Mouse (Mus musculus) thymus, adult 2 months (tissue): Measurements from ENCODE around the gene Jmjd7. TPM values are rescaled to one million over a fixed set of nuclear protein-coding genes. Genes with fewer than 3 reads are reported as not detected.

ENCODE experiments used
- DNase-seq: peaks from one replicate; pipeline ENCODE4 v3.0.0; 2021
- H3K27ac ChIP-seq: fragments of 200-500 bp; 2 replicates; pipeline ENCODE4 v1.5.1; 2012; ENCODE audit warnings: low read length, control low read depth; ENCODE audit not compliant: control insufficient read depth, insufficient read depth
- H3K27me3 ChIP-seq: fragments of 200-500 bp; 2 replicates; pipeline ENCODE4 v1.6.1; 2012; ENCODE audit warnings: mild to moderate bottlenecking, low read length, moderate library complexity, mixed read lengths; ENCODE audit not compliant: control insufficient read depth, insufficient read depth
- H3K36me3 ChIP-seq: fragments of 200-500 bp; 2 replicates; pipeline ENCODE4 v1.6.1; 2012; ENCODE audit warnings: mild to moderate bottlenecking, low read length, moderate library complexity; ENCODE audit not compliant: control insufficient read depth, insufficient read depth
- H3K4me1 ChIP-seq: fragments of 200-500 bp; replicated peaks from 2 replicates; pipeline ENCODE4 v1.6.1; 2012; ENCODE audit warnings: low read length; ENCODE audit not compliant: control insufficient read depth, insufficient read depth
- H3K4me3 ChIP-seq: fragments of 200-500 bp; 2 replicates; pipeline ENCODE4 v1.5.1; 2012; ENCODE audit warnings: mild to moderate bottlenecking, low read length, control low read depth, moderate library complexity; ENCODE audit not compliant: control insufficient read depth, insufficient read depth
- CTCF ChIP-seq: fragments of 200-500 bp; IDR thresholded peaks from 2 replicates; pipeline ENCODE4 v1.5.1; 2012; ENCODE audit warnings: mild to moderate bottlenecking, control low read depth, low read length, moderate library complexity, borderline replicate concordance; ENCODE audit not compliant: control insufficient read depth, poor library complexity, insufficient read depth; ENCODE audit errors: extremely low read depth
- POLR2A ChIP-seq: fragments of 200-500 bp; IDR thresholded peaks from 2 replicates; pipeline ENCODE4 v1.6.1; 2012; ENCODE audit warnings: mild to moderate bottlenecking, low read length, control low read depth, moderate library complexity; ENCODE audit not compliant: control insufficient read depth, poor library complexity, insufficient read depth; ENCODE audit errors: extremely low read depth
- WGBS: fragments of 180-500 bp; shearing (Covaris S2); methylation state at CpG from one replicate; pipeline ENCODE4 v1.1.7; 2018; 5-methylcytosine and 5-hydroxymethylcytosine counted together
- polyA plus RNA-seq: library from polyadenylated mRNA; depleted of rRNA; stranded (reverse); fragments of >200 nt; gene quantifications from 2 replicates; pipeline ENCODE4 v1.2.3, GENCODE M21; 2012

The Jmjd7 gene
- polyA plus RNA-seq, 1 experiment, result 15.5 TPM

DNA sequence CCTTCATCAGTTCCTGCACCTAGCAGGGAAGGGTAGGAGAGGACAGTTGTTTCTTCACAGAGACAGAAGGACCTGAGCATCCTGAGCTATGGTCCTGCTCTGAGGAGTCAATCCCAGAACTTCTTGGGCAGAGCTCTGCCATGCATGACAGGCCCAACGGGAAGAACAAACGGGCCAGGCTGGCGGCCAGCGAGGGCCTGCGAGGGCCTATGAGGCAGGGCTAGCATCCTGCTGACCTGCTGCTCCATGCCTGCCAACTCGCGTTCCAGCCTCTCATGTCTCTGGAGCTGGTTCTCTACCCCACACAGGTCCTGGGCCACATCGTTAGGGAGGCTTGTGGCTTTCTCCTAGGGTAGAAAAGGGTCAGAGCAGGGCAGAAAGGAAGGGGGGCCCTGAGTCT is 35.0 kb downstream of the Jmjd7 start:
- no peaks in the 10 kb centered on the region for H3K27me3 ChIP-seq
- no peaks in the 10 kb centered on the region for H3K4me1 ChIP-seq
- TF ChIP-seq CTCF (no peak), POLR2A (no peak)
- no peak for DNase-seq
- H3K27ac ChIP-seq, result no peak overlapping the region
- no peak overlapping the region for H3K4me3 ChIP-seq
- H3K36me3 ChIP-seq, result no peaks in the 10 kb centered on the region
- 96% methylated on average over 8 of the region's 8 CpGs for WGBS

DNA sequence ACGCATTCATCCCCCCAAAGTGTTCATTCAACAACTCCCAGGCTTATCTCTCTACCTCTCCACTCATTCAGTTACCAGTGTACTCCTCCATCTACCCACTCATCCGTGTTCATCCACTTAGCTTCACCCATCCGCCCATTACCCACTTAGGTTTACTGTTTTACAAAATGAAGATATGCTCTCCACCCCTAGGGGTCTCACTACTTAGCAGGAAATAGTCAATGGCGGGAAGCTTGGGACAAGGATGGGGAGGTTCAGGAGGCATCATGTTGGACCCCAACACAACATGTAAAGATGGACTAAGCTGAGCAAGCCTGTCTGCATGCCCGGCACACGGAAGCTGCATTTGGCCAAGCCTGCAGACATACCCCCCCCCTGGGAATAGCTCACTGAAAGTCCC is 37.4 kb downstream of the Jmjd7 start:
- no peaks in the 10 kb centered on the region for H3K36me3 ChIP-seq
- H3K27me3 ChIP-seq, result no peaks in the 10 kb centered on the region
- H3K27ac ChIP-seq, result no peak overlapping the region
- H3K4me1 ChIP-seq, result no peaks in the 10 kb centered on the region
- H3K4me3 ChIP-seq, result no peak overlapping the region
- DNase-seq, result no peak
- TF ChIP-seq POLR2A (no peak), CTCF (no peak)
- 76% methylated on average over 6 of the region's 6 CpGs for WGBS

DNA sequence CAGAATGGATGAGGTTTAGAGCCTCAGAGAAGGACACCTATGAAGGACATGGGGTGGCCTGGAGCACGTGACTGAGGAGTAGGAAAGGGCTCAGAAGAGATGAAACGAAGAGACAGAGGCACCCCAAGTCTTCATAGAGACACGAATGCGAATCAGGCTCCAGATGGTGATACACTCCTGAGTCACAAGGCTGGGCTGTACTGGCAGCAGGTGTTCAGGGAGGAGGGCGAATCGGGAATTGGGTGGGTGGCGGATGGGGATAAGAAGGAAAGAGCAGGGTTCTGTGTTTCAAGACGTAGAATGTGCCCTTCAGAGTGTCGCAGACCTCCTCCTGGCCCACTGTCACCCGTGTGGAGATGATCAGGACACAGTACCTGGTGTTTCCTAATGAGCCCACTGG is 38.0 kb downstream of the Jmjd7 start:
- TF ChIP-seq POLR2A (no peak), CTCF (no peak)
- DNase-seq, result no peak
- H3K36me3 ChIP-seq, result no peaks in the 10 kb centered on the region
- no peaks in the 10 kb centered on the region for H3K27me3 ChIP-seq
- 88% methylated on average over 10 of the region's 10 CpGs for WGBS
- no peaks in the 10 kb centered on the region for H3K4me1 ChIP-seq
- no peak overlapping the region for H3K4me3 ChIP-seq
- H3K27ac ChIP-seq, result no peak overlapping the region

DNA sequence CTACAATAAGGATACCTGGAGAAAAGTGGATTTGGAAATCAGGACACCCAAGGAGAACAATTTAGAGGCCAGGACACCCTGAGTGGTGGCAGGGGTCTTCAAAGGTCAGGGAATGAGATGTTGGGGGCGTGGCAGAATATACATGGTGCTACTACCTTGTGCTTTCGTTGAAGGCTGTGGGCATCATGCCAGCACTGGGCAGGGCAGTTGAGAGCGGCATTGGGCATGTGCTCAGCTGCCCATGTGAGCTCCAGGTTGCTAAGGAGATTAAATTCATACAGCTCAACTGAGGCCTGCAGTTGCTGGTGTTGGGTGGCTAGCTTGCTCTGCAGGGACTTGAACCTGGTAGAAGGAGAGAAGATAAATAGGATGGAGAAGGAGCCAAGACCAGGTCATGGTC is 38.9 kb downstream of the Jmjd7 start:
- no peak for TF ChIP-seq POLR2A
- TF ChIP-seq CTCF, result no peak
- no peaks in the 10 kb centered on the region for H3K4me1 ChIP-seq
- H3K4me3 ChIP-seq, result no peak overlapping the region
- H3K36me3 ChIP-seq, result no peaks in the 10 kb centered on the region
- H3K27ac ChIP-seq, result no peak overlapping the region
- no peaks in the 10 kb centered on the region for H3K27me3 ChIP-seq
- 90% methylated on average over 3 of the region's 3 CpGs for whole genome bisulfite sequencing
- DNase-seq, result no peak

DNA sequence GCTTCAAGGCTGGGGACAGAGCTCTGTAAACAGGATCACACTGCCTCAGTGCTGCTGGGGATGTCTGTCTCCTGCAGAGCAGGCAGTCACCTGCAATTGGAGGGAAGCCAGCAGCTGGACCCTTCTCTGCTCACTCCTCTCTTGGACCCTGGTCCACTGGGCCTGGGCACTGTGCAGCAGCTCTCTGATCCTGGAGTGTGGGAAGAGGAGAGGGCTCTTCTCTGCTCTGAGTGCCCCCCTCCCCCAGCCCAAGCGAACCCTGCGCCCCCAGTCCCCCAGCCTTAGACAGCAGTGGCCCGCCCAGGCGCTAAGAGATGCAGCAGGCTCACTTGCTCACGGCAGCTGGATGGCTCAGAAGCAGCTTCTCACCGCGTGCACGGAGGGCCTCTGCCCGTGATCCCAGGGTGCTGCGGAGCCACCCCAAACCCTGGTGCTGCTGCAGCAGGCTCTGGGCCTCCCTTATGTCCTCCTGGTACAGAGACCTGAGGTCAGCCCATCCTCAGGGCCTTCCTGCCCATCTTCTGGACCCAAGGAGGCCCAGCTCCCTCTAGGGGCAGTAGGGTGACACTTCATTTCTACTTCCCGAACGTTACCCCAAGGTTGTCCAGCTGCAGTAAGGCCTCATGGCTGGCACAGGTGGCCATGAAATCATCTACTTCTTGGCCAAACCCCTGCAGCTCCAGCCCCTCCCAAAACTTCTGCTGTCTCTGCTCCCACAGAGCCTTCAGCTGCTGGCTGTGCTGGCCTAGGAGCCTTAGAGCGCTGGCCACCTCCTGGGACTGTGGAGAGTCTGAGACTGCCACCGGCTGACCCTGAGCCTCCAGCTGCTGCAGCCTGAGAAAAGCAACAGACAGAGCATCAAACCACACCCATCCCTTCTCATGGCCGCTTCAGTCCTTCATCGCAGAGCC is 41.5 kb downstream of the Jmjd7 start:
- no peaks in the 10 kb centered on the region for H3K27me3 ChIP-seq
- DNase-seq, result peak; percentile 16
- no peak overlapping the region for H3K4me3 ChIP-seq
- TF ChIP-seq CTCF (no peak), POLR2A (no peak)
- H3K4me1 ChIP-seq, result no peaks in the 10 kb centered on the region
- WGBS, result 73% methylated on average over 16 of the region's 16 CpGs
- H3K27ac ChIP-seq, result no peak overlapping the region
- H3K36me3 ChIP-seq, result no peaks in the 10 kb centered on the region

DNA sequence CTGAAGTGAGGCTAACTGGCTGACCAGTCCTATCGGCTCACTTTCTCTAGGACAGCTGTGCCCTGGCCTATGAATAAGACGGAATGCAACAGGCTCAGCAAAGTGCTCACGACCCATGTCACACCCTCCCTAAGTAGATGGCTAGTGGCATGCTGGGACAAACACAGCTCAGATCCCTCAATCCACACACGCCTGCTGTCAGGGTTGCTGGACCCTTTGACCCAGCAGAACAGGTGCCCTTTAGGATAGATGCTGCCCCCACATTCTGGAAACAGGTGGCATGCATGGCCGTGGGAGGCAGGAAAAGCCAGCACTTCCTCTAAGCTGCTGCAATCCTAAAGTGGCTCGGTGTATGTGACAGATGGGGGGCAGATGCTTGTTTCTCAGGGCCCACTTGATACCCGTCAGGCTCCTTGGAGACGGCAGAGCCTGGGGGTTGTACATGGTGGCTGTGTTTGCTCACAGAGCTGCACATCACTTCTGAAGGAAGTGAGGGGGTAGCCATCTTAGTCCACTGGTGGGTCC is 42.2 kb downstream of the Jmjd7 start:
- TF ChIP-seq CTCF (no peak), POLR2A (no peak)
- 73% methylated on average over 8 of the region's 8 CpGs for WGBS
- H3K27ac ChIP-seq, result no peak overlapping the region
- H3K27me3 ChIP-seq, result no peaks in the 10 kb centered on the region
- no peaks in the 10 kb centered on the region for H3K36me3 ChIP-seq
- no peak for DNase-seq
- H3K4me1 ChIP-seq, result no peaks in the 10 kb centered on the region
- no peak overlapping the region for H3K4me3 ChIP-seq

DNA sequence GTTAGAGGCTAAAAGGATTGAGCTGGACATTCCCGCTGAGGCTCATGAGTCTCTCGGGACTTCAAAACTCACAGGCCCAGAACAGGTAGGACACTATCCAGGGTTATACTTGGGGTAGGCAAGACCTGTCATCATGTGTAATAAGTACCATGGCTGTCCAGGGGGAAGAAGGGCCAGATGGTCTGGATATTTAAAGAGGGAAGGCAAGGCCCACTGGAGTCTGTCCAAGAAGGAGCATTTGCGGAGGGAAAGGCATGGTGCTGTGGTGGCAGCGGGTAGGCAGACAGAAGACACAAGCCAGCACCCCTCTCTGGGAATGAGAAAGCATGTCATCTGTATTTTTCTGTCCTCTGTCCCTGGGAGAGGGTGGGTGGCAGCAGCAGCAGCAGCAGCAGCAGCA is 46.8 kb downstream of the Jmjd7 start:
- TF ChIP-seq CTCF (no peak), POLR2A (no peak)
- over 99% methylated on average over 4 of the region's 4 CpGs for WGBS
- Histone ChIP-seq H3K27ac (no peak overlapping the region), H3K36me3 (no peaks in the 10 kb centered on the region), H3K4me1 (0 out of 2 replicates have a peak, but pooled peaks cover 4% of the 10 kb centered on the region), H3K27me3 (no peaks in the 10 kb centered on the region), H3K4me3 (no peak overlapping the region)
- DNase-seq, result no peak
